Mouse (Mus musculus) myocyte (in vitro differentiated cells): ENCODE measurements around the gene Rbm44.

Experiments
- E2F4 ChIP-seq: IDR thresholded peaks from one replicate; pipeline ENCODE4 v1.6.1; 2011; ENCODE audit warnings: mild to moderate bottlenecking, control low read depth, moderate library complexity; ENCODE audit not compliant: insufficient read depth
- MAX ChIP-seq: IDR thresholded peaks from one replicate; pipeline ENCODE4 v1.6.1; 2011; ENCODE audit warnings: low read depth, mild to moderate bottlenecking, control low read depth
- MYOD1 ChIP-seq, 3 experiments: IDR thresholded peaks; one replicate each; pipeline ENCODE4 v1.6.1; 2011; ENCODE audit warnings: control low read depth in 2 of 3, low read depth in 2 of 3, mild to moderate bottlenecking in 2 of 3, moderate library complexity in 1 of 3; ENCODE audit not compliant: insufficient read length in 2 of 3, control insufficient read depth in 1 of 3
- POLR2A ChIP-seq: IDR thresholded peaks from one replicate; pipeline ENCODE4 v1.6.1; 2011; ENCODE audit warnings: low read depth, mild to moderate bottlenecking, control low read depth, moderate library complexity; ENCODE audit not compliant: insufficient read length
- TCF12 ChIP-seq: IDR thresholded peaks from one replicate; pipeline ENCODE4 v1.6.1; 2011; ENCODE audit warnings: mild to moderate bottlenecking, control low read depth; ENCODE audit not compliant: poor library complexity, insufficient read depth, severe bottlenecking

DNA sequence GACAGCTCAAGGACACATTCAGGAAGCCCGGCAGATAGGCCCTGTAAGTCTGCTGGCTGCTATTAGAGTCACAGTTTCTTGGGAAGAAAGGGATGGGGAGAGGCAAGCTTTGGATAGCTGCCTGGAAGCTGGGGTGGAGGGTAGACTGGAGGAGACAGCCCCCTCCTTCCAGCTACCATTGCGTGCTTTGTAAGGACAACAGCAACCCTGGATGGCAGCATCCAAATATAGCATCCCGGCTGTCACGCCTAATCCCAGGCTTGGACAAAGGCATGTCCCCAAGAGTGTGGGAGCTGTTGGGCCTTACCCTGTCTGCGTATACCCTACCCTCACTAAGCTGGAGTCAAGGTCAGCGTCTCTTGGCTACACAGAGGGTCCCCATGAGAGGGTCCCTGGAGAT lies 64.5 kb downstream of the Rbm44 start:
- TF ChIP-seq POLR2A (no peak), MAX (no peak), MYOD1 (IDR thresholded peaks at IDR 0.05; ENCODE audit: control insufficient read depth in 1 of 3, insufficient read length in 2 of 3, low read depth in 2 of 3) (peak in 1 of 3 experiments; percentile 76), TCF12 (no peak), E2F4 (no peak)
